Mouse (Mus musculus): ENCODE measurements around the gene Entpd6. TPM values are rescaled to one million over a fixed set of nuclear protein-coding genes. Genes with fewer than 3 reads are reported as not detected.
A peak's percentile ranks its signal among the peaks of the same experiment; 100 is the strongest.

Gene Entpd6
- total RNA-seq, 4 experiments from 2014 or later = 45.8 to 48.9 (median 47.7) TPM

DNA sequence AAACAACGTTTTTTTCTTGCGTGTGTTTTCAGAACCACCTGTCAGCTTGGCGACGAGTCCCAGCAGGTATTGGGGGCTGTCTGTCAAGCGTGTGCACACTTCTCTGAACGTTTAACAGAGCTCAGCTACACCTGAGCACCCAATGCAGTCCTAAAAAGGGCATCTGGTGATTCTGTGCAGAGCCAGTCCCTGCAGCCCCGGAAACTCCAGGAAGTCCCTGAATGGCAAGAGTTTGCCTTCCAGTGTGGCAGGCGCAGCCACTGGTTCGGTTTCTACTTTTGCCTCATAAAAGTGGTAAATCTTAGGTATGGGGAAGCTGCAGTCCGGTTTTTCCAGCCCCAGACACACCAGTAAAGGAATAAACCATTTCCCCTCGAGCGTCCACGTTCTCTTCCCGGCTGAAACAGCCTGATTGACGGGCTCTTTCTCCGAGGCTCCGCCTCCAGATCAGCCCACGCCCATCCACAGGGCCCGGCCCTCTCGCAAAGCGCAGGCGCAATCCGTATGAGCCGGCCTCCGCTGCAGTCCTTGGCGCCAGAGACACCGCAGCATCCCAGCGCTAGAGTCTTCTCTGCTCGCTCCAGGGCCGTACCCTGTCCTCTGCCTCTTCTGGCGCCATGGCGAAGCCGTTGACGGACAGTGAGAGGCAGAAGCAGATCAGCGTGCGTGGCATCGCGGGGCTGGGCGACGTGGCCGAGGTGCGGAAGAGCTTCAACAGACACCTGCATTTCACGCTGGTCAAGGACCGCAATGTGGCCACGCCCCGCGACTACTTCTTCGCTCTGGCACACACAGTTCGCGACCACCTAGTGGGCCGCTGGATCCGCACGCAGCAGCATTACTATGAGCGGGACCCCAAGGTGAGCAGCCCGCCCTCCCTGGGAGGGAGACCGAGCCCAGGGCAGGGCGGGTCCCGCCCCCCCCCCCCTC is 37.7 kb downstream of the Entpd6 start, which contains the start of gene Pygb:
Pygb (plus strand) TSS at position 485 of the 930 bp plus-strand sequence.
- DNase-seq (ENCODE audit: low spot score in 2 of 2) = peak; percentile 70 to 78

DNA sequence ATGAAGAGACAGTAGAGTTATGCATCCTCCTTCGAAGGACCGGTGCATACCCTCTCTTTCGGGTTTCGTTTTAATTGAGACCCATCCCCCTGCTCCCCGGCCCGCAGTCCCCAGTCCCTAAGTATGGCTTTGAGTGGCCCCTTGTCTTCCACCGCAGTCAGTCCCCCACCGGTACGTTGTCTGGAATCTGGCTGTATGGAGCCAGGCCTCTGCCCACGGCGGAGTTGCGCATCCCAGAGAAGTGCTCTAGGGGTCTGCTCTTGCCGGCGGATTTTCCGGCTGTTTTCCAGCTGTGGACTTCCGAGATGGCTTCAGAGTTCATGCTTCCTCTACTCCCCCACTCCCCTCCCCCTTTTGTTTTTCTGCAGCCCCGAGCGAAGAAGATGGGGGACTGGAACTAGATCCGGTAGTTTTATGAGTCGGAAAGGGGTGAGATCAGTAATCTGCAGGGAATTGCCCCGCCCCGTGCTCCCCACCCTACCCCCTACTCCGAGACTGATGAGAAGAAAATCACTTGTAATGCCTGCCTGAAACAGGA is 38.5 kb downstream of the Entpd6 start:
- no peak for DNase-seq (ENCODE audit: low spot score in 2 of 2)

DNA sequence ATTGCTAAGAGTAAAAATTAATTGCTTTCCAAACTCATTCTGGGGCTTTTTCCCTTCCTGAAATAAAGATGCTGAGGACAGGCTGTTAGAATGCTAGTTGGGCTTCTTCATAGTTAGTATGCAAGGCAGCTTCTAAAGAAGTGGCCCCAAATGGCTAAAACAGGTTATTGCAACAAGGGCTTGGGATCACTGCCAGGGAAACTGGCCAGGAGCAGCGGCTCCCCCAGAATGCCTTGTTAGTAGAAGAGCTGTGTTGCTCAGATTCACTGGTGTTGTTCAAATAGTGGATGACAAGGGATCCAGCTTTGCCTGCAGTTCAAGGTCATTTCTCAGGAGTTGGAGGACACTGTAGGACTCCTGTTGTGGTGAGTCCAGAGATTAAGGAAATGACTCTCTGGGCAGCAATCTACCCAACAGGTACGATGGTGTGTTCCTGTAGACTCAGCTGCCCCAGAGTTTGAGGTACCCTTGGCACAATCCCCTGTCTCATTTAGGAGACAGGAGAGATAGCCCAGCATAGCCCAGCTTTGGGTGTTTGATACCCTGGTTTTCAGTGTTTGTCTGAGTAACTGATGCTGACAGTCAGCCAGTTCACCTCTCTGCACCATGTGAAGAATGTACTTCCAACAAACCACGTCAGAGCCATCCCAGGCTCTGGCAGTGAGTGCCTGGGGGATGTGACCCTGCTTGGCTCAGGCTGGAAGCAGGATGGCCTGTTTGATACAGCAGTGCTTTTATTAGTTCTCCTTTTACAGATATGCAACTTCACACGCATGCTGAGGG is 40.1 kb downstream of the Entpd6 start:
- DNase-seq (ENCODE audit: low spot score in 2 of 2) = peak in 1 of 2 experiments; percentile 79

DNA sequence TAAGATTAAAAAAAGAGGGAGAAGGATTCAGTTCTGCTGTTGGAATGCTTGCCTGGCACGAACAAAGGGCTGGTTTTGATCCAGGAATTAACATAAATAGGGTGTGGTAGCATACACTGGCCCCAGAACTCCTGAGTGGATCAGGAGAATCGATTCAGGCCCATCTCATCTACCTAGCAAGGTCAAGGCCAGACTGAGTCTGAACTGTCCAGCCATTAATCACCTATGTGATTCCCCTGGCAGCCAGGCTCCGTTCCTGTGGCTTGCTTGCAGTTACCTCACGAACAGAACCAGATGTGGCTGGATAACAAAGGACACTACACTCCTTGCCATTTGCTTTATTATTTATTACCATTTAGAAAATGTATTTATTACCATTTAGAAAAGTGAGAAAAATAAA is 44.5 kb downstream of the Entpd6 start:
- DNase-seq (ENCODE audit: low spot score in 2 of 2) = no peak

DNA sequence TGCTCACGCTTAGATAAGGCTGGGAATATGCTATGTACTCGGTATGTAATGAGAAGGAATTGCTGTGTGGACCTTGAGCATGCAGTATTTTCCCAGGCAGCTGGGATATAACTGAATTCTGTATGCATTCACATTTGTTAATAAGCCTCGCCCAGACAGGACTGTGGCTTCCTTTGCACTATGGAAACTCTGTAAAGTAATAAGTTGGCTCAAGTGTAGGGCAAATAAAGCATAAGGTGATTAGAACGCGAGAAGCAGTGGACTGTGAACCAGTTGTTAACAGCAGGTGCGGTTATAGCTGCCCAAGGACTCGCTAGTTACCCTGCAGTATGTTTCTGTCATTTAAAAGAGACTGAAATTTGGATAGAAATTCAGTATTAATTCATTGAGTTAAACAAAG is 49.2 kb downstream of the Entpd6 start:
- no peak for DNase-seq (ENCODE audit: low spot score in 2 of 2)

DNA sequence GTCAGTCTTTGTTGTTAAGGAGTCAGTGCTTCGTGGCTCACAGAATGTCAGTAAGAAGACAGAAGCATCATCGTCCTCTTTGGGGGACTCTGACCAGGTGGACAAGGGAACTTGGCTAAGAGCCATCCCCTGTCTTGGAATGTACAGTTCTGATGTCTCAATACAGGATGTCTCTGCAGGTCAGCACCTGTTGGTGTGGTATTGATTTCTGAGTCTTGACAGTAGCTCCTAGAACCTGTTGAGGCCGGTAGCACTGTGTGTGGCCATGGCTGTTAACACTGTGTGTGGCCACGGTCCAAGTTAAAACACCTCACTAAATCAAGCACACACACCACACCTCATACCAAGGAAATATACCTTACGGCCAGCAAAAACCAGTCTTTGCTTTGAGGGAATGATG is 51.8 kb downstream of the Entpd6 start:
- no peak for DNase-seq (ENCODE audit: low spot score in 2 of 2)

DNA sequence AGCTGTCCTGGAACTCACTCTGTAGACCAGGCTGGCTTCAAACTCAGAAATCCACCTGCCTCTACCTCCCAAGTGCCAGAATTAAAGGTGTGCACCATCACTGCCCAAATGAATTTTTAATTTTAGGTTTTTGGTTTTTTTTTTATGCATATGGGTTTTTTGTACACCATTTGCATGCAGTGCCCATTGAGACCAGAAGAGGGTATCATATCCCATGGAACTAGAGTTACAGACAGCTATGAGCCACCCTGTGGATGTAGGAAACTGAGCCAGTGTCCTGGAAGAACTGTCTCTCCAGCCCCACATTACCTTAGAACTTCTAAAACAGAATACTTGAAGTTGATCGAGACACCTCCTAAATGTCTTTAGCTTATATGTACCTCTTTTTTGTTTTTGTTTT is 54.2 kb downstream of the Entpd6 start:
- no peak for DNase-seq (ENCODE audit: low spot score in 2 of 2)

DNA sequence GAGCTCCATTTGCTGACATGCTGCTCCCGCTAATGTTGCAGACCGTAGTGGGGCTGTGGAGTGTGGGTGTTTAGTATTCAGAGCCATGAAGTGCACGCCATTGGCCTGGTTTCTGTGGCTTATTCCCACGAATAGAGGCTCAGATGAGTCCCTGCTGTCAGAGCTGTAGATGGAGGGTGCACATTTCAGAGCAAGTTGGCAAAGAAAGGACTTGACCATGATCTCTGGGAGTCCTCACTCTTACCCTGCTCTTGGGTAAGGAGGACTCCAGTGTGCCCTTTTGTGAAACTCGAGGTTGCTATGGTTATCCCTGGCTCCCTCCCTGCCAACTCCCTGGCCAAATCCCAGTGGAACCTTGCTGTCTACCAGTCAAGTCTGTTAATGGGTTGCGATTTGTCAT is 59.5 kb downstream of the Entpd6 start:
- DNase-seq (ENCODE audit: low spot score in 2 of 2) = no peak

DNA sequence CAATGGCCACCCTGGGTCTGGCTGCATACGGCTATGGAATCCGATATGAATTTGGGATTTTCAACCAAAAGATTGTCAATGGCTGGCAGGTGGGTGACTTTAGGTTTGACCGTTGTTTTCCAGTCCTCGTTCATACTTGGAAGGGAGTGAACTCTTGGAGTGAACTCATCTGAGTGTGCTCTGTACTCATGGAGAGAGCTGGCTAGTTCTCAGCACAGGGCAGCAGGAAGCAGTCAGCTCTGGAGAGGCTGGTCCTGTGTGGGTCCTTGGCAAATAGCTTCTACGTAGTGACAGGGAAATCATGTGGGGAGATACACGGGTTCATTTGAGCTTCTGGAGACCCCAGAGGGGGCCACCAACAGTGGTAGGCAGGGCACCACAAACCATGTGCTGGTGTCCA is 60.0 kb downstream of the Entpd6 start:
- DNase-seq (ENCODE audit: low spot score in 2 of 2) = no peak

DNA sequence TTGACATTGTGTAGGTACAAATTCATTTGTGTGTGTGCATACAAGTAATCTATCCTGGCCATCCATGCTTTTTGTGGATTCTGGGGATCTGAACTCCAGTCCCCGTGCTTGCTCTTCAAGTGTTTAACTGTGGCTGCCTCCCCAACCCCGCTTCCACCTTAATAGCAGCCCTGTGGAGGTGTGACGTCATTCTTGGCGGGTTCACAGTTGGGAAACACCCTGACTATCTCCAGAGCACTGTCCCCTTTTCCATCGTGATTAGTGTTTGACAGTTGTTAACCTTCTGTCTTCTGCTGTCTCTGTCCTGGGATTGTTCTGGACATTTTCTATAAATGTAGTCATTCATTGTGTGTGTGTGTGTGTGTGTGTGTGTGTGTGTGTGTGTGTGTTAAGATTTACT is 61.8 kb downstream of the Entpd6 start:
- DNase-seq (ENCODE audit: low spot score in 2 of 2) = no peak

DNA sequence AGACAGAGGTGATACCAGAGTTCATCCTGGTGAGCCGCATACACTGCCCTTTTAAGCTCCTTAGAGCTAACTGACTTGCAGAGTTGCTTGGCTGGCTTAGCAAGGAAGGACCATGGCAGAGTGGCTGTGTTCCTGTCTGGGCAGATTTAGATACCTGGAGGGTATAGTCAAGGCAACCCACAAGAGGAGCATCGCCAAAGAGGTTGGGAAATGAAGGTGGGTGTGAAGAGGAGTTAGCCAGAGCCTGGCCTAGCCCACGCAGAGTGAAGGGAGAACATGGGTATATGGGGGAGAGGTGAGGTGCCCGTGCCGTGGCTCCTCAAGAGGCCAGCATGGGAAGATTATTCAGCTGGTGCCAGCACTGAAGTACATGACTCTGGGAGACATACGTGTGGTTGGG is 64.0 kb downstream of the Entpd6 start:
- DNase-seq (ENCODE audit: low spot score in 2 of 2) = no peak

DNA sequence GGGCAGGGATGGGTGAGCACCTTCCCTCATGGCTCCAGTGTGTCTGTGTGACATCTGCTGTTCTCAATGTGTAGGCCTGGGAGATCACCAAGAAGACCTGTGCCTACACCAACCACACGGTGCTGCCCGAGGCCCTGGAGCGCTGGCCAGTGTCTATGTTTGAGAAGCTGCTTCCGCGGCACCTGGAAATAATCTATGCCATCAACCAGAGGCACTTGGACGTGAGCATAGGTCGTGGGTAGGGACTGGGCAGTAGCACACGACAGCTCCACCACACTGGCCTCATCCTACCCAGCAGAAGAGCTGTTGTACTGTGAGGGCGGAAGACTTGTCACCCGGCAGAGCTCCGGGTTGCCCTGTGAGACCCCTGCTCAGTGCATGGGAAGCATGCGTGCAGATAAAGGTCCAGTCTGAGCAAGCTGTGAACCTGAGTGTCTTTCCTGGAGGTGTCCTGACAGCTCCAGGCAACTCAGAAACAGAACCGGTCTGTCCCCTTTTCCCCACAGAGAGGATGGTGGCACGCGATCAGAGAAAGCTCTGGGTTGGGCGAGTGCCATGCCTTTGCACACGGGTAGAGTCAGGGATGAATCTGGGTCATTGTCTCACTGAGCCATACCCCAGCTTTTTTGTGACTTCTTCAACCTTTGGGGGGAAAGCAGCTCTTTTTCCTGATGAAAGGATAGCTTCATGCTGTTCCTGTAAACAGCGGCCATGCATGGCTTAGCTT is 68.0 kb downstream of the Entpd6 start:
- DNase-seq (ENCODE audit: low spot score in 2 of 2) = no peak

DNA sequence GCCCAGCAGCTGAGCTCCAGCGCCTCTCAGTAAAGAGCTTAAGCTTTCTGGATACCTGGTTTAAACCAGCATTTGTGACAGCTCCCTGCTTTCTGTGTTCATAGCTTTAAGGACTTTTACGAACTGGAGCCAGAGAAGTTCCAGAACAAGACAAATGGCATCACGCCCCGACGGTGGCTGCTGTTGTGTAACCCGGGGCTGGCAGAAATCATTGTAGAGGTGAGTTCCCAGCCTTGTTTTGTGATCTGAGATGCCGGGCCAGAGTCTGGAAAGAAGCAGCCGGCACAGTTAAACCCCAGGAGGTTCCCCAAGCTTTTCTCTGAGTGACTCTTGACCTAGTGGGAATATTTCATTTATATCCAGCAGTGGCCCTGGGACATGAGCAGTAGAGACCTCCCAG is 69.9 kb downstream of the Entpd6 start:
- DNase-seq (ENCODE audit: low spot score in 2 of 2) = no peak

DNA sequence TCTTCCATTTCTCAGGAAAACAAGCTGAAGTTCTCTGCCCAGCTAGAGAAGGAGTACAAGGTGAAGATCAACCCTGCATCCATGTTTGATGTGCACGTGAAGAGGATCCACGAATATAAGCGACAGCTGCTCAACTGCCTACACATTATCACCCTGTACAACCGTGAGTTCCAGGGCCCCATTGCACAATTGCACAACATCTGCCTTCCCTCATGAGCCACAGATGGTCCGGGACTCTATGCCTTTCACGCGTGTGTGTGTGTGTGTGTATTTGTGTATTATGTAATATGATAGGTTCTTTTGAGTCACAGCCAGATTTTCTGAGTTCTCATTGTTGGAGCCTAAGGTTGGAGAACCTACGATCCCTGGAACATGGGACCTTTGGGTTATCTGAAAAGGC is 71.9 kb downstream of the Entpd6 start:
- peak in 1 of 2 experiments; percentile 57 for DNase-seq (ENCODE audit: low spot score in 2 of 2)

Other genes with a start within 250 kb of the Entpd6 start
- 10 to 100 TPM in 2 of 4 experiments, not detected in 2; 60.0 to 98.6 TPM for gene Cst7, start 178.6 kb upstream of the Entpd6 start, total RNA-seq (2022)
- gene Apmap, start 140.5 kb upstream of the Entpd6 start, total RNA-seq (2022) = 10 to 100 TPM; 58.1 to 66.8 (median 60.4) TPM
- gene Acss1, start 80.5 kb upstream of the Entpd6 start, total RNA-seq (2022) = 10 to 100 TPM; 18.3 to 24.5 (median 21.6) TPM
- not detected for gene Vsx1, start 59.7 kb upstream of the Entpd6 start, total RNA-seq (2022)
- gene Pygb, start 37.7 kb downstream of the Entpd6 start, total RNA-seq (2022) = 100 to 1,000 TPM; 143 to 172 (median 150) TPM
- 100 to 1,000 TPM; 309 to 333 (median 321) TPM for gene Abhd12, start 155.7 kb downstream of the Entpd6 start, total RNA-seq (2022)
- gene Gins1, start 156.4 kb downstream of the Entpd6 start, total RNA-seq (2022) = 1 to 10 TPM; 1.6 to 2.2 (median 1.9) TPM

All from left cerebral cortex, adult 8-10 months (tissue).